Mouse (Mus musculus): ENCODE results near the gene Lmf2. TPM values are rescaled to one million over a fixed set of nuclear protein-coding genes. Genes with fewer than 3 reads are reported as not detected.

Gene Lmf2
- 32.8 TPM for polyA plus RNA-seq (2014; fragmentation: Illumina TruSeq; extraction: RNeasy Lipid Tissue Mini Kit (QIAGEN cat#74804); ENCODE audit: low read depth, low replicate concordance)

DNA sequence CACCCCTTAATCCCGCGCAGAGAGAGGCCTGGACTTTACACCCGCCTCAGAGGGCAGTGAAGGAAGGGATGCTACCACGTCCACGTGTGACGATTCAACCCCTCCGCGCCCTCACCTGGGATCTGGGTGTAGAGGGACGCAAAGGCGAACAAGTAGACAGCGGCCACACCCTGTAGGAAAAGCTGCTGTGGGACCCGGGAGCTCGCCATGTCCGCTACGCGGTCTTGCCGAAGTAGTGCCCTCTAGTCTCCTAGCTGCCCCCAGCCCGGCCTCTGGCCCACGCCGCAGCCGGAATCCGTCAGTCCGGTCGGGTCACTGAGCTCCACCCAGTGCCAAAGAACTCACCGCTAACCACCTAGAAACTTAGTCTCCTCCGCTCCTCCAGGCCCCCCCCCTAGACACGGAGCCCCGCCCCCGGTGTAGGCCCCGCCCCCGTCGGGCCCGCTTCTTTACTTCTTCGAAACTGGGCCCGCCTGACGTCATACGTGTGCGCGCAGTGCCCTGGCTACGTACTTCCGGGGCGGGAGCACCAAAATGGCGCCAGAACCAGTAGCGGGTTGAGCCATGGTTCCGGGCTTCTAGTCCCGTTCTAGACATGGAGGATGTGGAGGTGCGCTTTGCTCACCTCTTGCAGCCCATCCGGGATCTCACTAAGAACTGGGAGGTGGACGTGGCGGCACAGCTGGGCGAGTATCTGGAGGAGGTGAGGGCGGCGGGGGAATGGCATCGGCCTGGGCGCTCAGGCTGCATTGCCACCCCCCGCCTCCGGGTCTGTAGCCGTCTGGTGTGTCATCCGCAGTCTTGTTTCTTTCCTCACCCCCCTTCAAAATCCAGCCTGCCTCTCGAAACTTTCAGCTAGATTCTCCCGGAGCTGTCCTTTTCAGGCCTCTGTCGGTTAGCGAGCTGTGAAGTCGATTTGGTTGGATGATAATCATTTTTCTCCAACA lies at the start of gene Lmf2, which contains the start of gene Ncaph2:
Gene Lmf2 (minus strand): TSS at position 419 of the 947 bp plus-strand sequence.
Gene Ncaph2 (plus strand): TSS at position 479 of the 947 bp plus-strand sequence.

DNA sequence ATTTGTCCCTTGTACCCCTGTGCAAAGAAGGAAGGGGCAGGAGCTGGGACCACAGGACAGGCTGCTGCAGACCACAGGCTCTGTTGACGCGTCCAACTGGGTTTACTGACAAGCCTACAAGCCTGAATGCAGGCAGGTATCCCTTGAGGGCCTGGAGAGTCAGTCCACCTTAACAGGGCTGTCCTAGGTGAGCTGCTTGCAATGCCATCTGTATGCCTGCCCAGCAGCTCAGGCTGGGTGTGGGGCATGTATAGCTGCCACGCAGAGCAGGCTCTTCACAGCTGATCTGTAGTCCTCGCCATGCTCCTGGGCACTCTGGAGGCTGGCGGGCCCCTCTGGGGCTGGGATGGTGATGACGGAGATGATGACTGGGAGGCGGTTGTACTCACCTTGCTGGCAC lies 29.2 kb upstream of the Lmf2 start, which contains the start of gene Klhdc7b:
Gene Klhdc7b (plus strand): TSS at position 301 of the 400 bp plus-strand sequence.

DNA sequence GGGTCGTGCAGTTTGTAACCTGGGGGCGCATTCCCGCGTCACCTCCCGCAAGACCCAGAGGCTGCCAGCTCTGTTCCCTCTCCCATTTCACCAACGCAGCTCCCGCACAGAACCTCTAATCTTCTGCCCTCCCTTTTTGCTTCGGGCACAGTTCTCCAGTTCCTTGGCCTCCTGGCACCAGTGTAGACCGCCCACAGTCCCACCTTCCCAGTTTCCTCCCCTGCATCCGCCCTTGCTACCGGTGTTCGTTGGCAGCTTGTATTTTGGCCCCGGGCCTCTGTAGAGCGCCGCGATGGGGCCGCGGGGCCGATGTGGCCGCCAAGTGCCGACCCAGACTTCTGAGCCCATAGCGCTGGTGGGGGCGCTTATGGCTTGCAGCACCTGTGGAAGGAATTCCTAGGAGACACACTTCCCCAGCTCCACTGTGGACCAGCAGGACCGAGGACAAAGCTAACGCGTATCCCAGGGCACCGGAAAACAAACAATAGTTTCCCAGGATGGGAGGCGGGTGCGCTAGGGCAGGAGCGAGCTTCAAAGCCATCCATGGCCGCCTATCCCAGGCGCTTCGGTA lies 23.5 kb upstream of the Lmf2 start, which contains the start of gene Odf3b:
Gene Odf3b (minus strand): TSS at position 452 of the 571 bp plus-strand sequence.

DNA sequence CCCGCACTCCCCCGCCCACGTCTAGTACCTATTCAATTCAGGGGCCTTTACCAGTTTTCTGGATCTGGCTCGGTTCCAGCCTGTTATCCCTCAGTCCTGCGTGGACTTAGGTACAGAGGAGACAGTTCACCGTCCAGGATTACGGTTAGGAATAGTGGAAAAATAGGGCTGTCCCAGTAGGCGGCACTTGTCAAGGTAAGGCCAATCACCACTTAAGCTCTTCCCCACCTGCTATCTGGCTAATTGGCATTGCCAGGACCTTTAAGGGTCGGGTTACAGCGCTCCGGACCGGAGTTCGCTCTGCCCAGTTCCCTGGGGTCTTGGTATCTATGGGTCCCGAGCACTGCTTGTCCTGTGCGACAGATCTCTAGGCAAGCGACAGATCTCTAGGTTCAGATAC lies 21.5 kb upstream of the Lmf2 start, which contains the start of gene Tymp:
Gene Tymp (minus strand): TSS at position 83 of the 400 bp plus-strand sequence.

DNA sequence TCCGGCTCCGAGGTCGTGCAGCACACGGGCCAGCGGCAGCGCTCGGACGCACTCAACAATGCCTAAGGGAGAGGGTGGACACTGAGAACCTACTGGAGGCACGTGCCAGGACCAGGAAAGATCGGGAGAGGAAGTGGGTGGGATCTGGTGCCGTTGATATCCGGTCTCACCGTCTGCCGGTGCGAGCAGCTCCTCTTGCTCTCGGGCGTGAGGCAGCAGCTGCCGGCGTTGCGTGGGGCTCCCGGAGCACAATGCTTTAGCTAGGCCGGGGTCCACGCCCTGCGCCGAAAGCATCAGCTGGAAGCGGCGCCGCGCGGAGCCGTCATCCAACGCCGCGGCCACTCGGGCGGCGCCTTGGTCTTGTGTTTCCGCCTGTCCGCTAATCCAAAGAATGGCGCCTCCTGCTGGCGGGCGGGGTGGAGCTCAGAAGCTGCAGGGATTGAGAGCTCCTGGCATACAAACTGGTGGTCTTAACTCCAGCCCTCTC lies 18.3 kb upstream of the Lmf2 start, which contains the start of gene Sco2:
Gene Sco2 (minus strand): TSS at position 85 of the 487 bp plus-strand sequence.

DNA sequence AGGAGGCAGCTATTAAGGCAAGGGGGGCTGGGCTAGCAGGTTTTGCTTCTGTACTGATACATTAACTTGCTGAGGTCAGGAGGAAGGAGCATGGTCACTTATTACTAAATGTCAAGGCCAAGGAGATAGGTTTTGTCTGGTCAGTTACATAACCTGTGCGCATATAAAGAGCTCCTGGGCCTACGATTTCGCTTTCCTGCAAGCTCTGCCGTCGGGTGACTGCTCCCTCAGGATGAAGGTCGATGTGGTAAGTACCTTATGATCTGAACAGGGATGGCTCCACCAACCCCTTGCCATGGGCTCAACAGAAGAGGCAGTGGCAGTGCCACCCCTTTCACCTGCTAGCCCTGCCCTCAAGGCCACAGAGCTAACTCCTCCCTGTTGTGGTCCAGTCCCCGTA lies 21.2 kb downstream of the Lmf2 start, which contains the start of gene Miox:
Gene Miox (plus strand): TSS at position 128 of the 400 bp plus-strand sequence.

DNA sequence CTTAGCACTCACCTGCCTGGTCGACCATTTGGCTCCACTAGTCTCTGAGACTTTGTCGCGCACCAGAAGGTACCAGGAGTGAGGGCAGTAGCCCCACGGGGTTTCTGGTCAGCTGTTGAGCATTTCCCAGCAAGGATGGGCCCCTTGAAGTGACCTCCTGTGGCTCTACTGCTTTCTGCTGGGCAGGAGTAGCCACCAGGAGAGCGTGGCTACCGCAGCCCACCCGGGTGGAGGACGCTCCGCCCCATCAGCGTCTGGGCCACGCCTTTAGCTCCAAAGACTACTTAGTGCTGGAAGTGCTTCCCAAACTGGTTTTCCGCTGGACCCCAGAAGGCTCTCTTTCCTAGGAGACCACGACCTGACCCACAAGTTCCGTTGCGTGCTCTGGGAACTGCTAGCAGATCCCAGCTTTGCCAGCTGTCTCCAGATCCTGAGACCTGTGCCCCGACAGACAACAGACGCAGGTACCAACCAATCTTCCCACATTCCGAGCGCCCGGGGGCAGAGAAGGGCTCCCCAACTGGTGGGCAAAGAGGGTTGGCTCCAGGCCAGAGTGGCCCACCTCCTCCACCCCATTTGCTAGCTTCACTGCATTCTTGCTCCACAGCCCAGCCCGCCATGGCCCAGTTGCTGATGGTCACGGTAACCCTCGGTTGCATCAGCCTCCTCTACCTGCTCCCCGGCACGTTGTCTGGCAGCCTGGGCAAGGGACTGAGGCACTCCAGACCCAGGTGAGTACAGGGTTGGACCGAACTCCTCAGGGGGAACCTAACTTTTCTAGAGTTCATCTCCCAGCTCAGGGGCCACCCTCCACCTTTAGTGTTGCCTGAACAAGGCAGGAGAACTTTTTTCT lies 32.6 kb downstream of the Lmf2 start, which contains the start of gene Adm2:
Gene Adm2 (plus strand): TSS at position 51 of the 853 bp plus-strand sequence.

DNA sequence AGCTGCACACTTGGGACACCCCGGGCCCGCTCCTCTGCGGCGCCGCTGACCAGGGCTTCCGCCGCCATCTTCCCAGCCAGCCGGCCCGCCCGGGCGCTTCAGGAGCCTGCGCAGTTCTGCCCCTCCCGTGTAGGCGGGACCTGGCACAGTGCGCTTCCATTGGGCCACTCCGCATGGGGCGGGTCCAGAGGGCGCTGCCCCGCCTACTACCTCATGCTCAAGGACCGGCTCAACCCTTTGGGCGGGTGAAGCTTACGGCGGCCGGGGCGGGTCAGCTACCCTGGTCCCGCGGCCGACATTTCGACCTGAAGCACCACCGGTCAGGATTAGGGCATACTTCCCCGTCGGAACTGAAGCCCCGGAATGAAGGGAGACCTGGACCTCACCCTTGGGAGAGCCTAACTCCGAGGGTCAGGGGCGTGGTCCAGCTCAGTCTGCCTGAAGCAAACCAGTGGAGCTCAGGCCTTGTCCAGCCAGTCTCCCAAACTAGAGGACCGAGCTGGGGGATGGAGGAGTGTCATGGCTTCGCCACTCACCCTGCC lies 40.2 kb downstream of the Lmf2 start, which contains the start of gene Sbf1:
Gene Sbf1 (minus strand): TSS at position 122 of the 542 bp plus-strand sequence.

Other genes with a start within 250 kb of the Lmf2 start
- 39.9 TPM for gene Tubgcp6, start 232.5 kb downstream of the Lmf2 start, polyA plus RNA-seq (2014; fragmentation: Illumina TruSeq; extraction: RNeasy Lipid Tissue Mini Kit (QIAGEN cat#74804); ENCODE audit: low read depth, low replicate concordance)
- gene Hdac10, start 227.0 kb downstream of the Lmf2 start, polyA plus RNA-seq (2014; fragmentation: Illumina TruSeq; extraction: RNeasy Lipid Tissue Mini Kit (QIAGEN cat#74804); ENCODE audit: low read depth, low replicate concordance): 14.5 TPM
- gene Mapk12, start 215.0 kb downstream of the Lmf2 start, polyA plus RNA-seq (2014; fragmentation: Illumina TruSeq; extraction: RNeasy Lipid Tissue Mini Kit (QIAGEN cat#74804); ENCODE audit: low read depth, low replicate concordance): 21.4 TPM
- gene Mapk11, start 206.0 kb downstream of the Lmf2 start, polyA plus RNA-seq (2014; fragmentation: Illumina TruSeq; extraction: RNeasy Lipid Tissue Mini Kit (QIAGEN cat#74804); ENCODE audit: low read depth, low replicate concordance): 19.2 TPM
- gene Plxnb2, start 174.9 kb downstream of the Lmf2 start, polyA plus RNA-seq (2014; fragmentation: Illumina TruSeq; extraction: RNeasy Lipid Tissue Mini Kit (QIAGEN cat#74804); ENCODE audit: low read depth, low replicate concordance): 86.5 TPM
- 9.0 TPM for gene Dennd6b, start 159.2 kb downstream of the Lmf2 start, polyA plus RNA-seq (2014; fragmentation: Illumina TruSeq; extraction: RNeasy Lipid Tissue Mini Kit (QIAGEN cat#74804); ENCODE audit: low read depth, low replicate concordance)
- gene Ppp6r2, start 144.1 kb downstream of the Lmf2 start, polyA plus RNA-seq (2014; fragmentation: Illumina TruSeq; extraction: RNeasy Lipid Tissue Mini Kit (QIAGEN cat#74804); ENCODE audit: low read depth, low replicate concordance): 28.3 TPM
- 51.1 TPM for gene Sbf1, start 40.3 kb downstream of the Lmf2 start, polyA plus RNA-seq (2014; fragmentation: Illumina TruSeq; extraction: RNeasy Lipid Tissue Mini Kit (QIAGEN cat#74804); ENCODE audit: low read depth, low replicate concordance)
- gene Adm2, start 32.9 kb downstream of the Lmf2 start, polyA plus RNA-seq (2014; fragmentation: Illumina TruSeq; extraction: RNeasy Lipid Tissue Mini Kit (QIAGEN cat#74804); ENCODE audit: low read depth, low replicate concordance): not detected
- not detected for gene Miox, start 21.3 kb downstream of the Lmf2 start, polyA plus RNA-seq (2014; fragmentation: Illumina TruSeq; extraction: RNeasy Lipid Tissue Mini Kit (QIAGEN cat#74804); ENCODE audit: low read depth, low replicate concordance)
- gene Ncaph2, start 60 bp upstream of the Lmf2 start, polyA plus RNA-seq (2014; fragmentation: Illumina TruSeq; extraction: RNeasy Lipid Tissue Mini Kit (QIAGEN cat#74804); ENCODE audit: low read depth, low replicate concordance): 63.2 TPM
- 11.2 TPM for gene Sco2, start 18.2 kb upstream of the Lmf2 start, polyA plus RNA-seq (2014; fragmentation: Illumina TruSeq; extraction: RNeasy Lipid Tissue Mini Kit (QIAGEN cat#74804); ENCODE audit: low read depth, low replicate concordance)
- gene Tymp, start 21.4 kb upstream of the Lmf2 start, polyA plus RNA-seq (2014; fragmentation: Illumina TruSeq; extraction: RNeasy Lipid Tissue Mini Kit (QIAGEN cat#74804); ENCODE audit: low read depth, low replicate concordance): 1.2 TPM
- 7.9 TPM for gene Odf3b, start 23.6 kb upstream of the Lmf2 start, polyA plus RNA-seq (2014; fragmentation: Illumina TruSeq; extraction: RNeasy Lipid Tissue Mini Kit (QIAGEN cat#74804); ENCODE audit: low read depth, low replicate concordance)
- not detected for gene Klhdc7b, start 29.3 kb upstream of the Lmf2 start, polyA plus RNA-seq (2014; fragmentation: Illumina TruSeq; extraction: RNeasy Lipid Tissue Mini Kit (QIAGEN cat#74804); ENCODE audit: low read depth, low replicate concordance)
- 2.0 TPM for gene Syce3, start 54.8 kb upstream of the Lmf2 start, polyA plus RNA-seq (2014; fragmentation: Illumina TruSeq; extraction: RNeasy Lipid Tissue Mini Kit (QIAGEN cat#74804); ENCODE audit: low read depth, low replicate concordance)
- gene Cpt1b, start 70.2 kb upstream of the Lmf2 start, polyA plus RNA-seq (2014; fragmentation: Illumina TruSeq; extraction: RNeasy Lipid Tissue Mini Kit (QIAGEN cat#74804); ENCODE audit: low read depth, low replicate concordance): 5.2 TPM
- gene C730034F03Rik, start 73.9 kb upstream of the Lmf2 start, polyA plus RNA-seq (2014; fragmentation: Illumina TruSeq; extraction: RNeasy Lipid Tissue Mini Kit (QIAGEN cat#74804); ENCODE audit: low read depth, low replicate concordance): 2.6 TPM
- gene Gm44502, start 74.0 kb upstream of the Lmf2 start, polyA plus RNA-seq (2014; fragmentation: Illumina TruSeq; extraction: RNeasy Lipid Tissue Mini Kit (QIAGEN cat#74804); ENCODE audit: low read depth, low replicate concordance): 0.07 TPM
- 58.0 TPM for gene Chkb, start 74.2 kb upstream of the Lmf2 start, polyA plus RNA-seq (2014; fragmentation: Illumina TruSeq; extraction: RNeasy Lipid Tissue Mini Kit (QIAGEN cat#74804); ENCODE audit: low read depth, low replicate concordance)
- 1.3 TPM for gene Mapk8ip2, start 98.3 kb upstream of the Lmf2 start, polyA plus RNA-seq (2014; fragmentation: Illumina TruSeq; extraction: RNeasy Lipid Tissue Mini Kit (QIAGEN cat#74804); ENCODE audit: low read depth, low replicate concordance)
- 25.1 TPM for gene Arsa, start 121.8 kb upstream of the Lmf2 start, polyA plus RNA-seq (2014; fragmentation: Illumina TruSeq; extraction: RNeasy Lipid Tissue Mini Kit (QIAGEN cat#74804); ENCODE audit: low read depth, low replicate concordance)
- gene Shank3, start 144.0 kb upstream of the Lmf2 start, polyA plus RNA-seq (2014; fragmentation: Illumina TruSeq; extraction: RNeasy Lipid Tissue Mini Kit (QIAGEN cat#74804); ENCODE audit: low read depth, low replicate concordance): 13.8 TPM
- 2.9 TPM for gene Acr, start 212.7 kb upstream of the Lmf2 start, polyA plus RNA-seq (2014; fragmentation: Illumina TruSeq; extraction: RNeasy Lipid Tissue Mini Kit (QIAGEN cat#74804); ENCODE audit: low read depth, low replicate concordance)
- gene Rabl2, start 236.3 kb upstream of the Lmf2 start, polyA plus RNA-seq (2014; fragmentation: Illumina TruSeq; extraction: RNeasy Lipid Tissue Mini Kit (QIAGEN cat#74804); ENCODE audit: low read depth, low replicate concordance): 21.9 TPM

Data from adipose tissue, adult 10 weeks (tissue).